Mouse (Mus musculus): Measurements from ENCODE around the gene Lzic.

DNA sequence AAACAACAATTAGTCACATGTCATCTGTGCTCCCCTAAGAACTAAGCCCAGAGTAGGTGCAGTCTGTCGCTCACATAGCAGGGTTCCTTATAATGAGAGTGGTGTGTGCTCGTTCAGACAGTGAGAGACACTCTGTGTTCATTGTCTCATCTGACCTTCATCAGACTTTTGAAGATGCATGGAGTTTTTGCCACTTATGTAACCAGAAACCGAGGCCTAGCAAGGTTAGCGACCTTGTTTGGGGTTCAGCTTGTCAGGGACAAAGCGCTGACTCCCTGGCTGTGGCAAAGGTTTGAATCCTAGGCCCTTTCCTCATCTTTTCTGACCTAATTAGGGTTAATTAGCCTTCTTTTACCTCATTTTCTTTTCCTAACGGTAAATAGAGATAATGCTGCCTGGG lies 38.9 kb downstream of the Lzic start:
- TF ChIP-seq CTCF (IDR thresholded peaks at IDR 0.05) (no peak), EP300 (IDR thresholded peaks at IDR 0.05) (no peak)

Data from lung, postnatal 0 days (tissue).